Mouse (Mus musculus): ENCODE measurements at regions not wholly inside any gene's neighbourhood (a gene's known extent, or its start where the extent isn't known, plus 50 kb on each side); places are given as distances from the start of the nearest gene placed in this dataset.

GRCm38 (mm10) chr8:79518966-79519365, 119.6 kb upstream of the Smad1 start:
- in situ Hi-C loops (cut with MboI) = no loop called here

DNA sequence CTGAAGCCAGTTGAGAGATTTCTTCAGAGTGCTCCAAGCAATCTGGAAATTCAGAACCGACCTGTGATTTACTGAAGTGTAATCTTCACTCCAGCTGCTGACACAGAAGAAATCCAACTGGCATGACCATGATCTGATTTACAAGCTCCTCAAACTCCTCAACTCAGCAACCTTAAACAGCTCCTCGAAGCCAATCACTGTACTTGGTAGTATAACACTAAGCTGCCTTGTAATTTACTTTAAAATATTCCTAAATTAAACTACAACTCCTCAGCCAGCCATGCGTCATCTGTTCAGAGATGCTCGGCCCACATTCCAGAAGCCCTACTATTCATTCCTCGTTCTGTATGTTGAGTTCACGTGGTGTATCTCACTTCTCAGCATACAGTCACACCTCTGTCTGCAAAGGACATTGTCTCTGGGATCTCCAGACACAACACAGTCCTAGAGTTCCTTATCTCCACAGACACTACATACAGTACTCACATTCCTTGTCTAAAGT, 116.0 kb upstream of the Smad1 start:
- in situ Hi-C loops (cut with MboI) = no loop called here

GRCm38 (mm10) chr8:79514655-79515278, 115.4 kb upstream of the Smad1 start:
- in situ Hi-C loops (cut with MboI) = no loop called here

GRCm38 (mm10) chr8:79508597-79508996, 109.3 kb upstream of the Smad1 start:
- in situ Hi-C loops (cut with MboI) = no loop called here

DNA sequence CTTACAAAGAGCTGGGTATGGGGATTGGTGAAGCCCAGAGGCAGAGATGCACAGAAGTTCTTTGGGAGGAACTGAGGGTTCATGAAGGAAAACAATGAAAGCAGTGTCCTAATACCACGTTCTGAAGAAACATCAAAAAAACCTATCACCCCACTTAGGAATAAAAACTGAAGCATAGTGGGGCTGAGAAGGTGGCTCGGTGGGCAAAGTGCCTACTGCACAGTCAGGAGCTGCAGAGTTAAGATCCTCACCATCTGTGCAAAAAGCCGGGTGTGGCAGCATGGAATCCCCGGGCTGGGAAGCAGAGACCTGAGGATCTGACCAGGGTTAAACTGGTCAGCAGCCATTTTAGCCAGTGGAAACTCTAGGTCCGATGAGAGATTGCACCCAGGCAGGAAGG, 106.1 kb upstream of the Smad1 start:
- in situ Hi-C loops (cut with MboI) = no loop called here

DNA sequence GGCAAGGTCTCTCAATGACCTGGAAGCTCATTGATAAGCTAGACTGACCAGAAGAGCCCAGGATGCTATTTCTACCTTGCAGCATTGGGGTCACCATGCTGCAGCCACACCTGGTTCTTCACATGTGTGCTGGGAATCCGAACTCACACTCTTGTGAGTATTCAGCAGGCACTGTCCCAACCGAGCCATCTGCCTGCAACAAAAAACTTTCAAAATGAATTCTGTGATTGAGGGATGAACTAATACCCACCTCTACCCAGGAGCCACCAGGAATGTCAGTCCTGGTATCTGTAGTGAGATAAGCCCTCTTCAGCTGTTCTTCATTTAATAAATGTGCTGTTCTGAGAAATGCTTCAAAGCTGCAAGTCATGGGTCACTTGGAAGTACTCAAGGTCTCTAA, 104.6 kb upstream of the Smad1 start:
- in situ Hi-C loops (cut with MboI) = no loop called here

- in situ Hi-C loops (cut with MboI) = no loop called here
Observed at GRCm38 (mm10) chr8:79502062-79502461, 102.7 kb upstream of the Smad1 start.

GRCm38 (mm10) chr8:79501238-79501637, 101.9 kb upstream of the Smad1 start:
- in situ Hi-C loops (cut with MboI) = no loop called here

DNA sequence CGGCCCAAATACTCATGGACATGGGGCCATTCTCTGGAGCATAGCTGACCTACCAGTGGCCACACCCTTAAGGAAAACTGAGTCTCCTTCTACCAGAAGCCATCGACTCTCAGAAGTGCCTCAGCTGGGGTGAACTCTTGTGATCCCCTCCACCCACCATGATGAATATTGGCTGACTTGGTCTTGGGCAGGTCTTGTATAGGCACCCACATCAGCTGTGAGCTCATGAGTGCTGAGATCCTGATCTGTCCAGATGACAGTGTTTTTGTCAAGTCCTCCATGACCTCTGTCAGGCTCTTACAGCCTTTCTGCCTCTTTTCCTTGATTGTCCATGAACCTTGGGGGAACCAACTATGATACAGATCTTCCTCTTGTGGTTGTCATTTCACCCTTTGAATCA, 99.9 kb upstream of the Smad1 start:
- in situ Hi-C loops (cut with MboI) = no loop called here

DNA sequence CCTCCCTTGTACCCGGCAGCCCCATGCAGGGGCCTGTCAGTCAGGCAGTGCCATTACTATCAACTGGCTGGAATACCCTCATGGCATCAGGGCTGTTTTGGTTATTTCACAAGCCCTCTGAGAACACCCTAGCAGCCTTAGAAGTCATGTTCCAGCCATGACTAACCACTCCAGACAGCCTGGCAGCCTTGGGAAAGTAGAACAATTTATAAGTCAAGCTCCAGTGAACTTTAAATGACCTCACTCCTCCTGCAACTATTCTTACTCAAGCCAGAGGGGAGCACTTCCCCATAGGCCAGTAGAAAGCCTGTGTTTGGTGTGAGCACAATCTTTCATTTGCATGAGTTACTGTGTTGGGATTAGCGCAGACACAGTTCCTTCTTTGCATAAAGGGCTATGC, 99.3 kb upstream of the Smad1 start:
- in situ Hi-C loops (cut with MboI) = no loop called here

GRCm38 (mm10) chr8:79491156-79491698, 91.9 kb upstream of the Smad1 start:
- in situ Hi-C loops (cut with MboI) = no loop called here

GRCm38 (mm10) chr8:79490739-79491138, 91.4 kb upstream of the Smad1 start:
- in situ Hi-C loops (cut with MboI) = no loop called here

GRCm38 (mm10) chr8:79488861-79489260, 89.5 kb upstream of the Smad1 start:
- in situ Hi-C loops (cut with MboI) = no loop called here

- in situ Hi-C loops (cut with MboI) = no loop called here
Observed at GRCm38 (mm10) chr8:79487597-79487996, 88.3 kb upstream of the Smad1 start.

DNA sequence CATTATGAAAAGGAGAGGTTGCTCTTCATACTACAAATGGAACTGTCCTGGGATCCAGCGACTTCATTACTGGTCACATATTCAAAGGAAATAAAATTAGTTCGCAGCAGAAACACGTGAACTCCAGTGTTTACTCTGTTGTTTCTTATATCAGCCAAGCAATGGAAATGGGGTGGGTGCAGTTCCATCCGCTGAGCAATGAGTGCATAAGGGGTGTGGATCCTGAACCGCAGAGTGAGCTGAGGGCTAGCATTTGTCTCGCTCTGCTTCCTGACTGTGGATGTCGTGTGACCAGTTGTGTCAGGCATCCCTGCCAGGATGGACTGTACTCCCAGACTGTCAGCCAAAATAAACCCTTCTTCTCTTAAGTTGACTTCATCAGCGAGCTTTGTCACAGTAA, 80.0 kb upstream of the Smad1 start:
- in situ Hi-C loops (cut with MboI) = no loop called here

DNA sequence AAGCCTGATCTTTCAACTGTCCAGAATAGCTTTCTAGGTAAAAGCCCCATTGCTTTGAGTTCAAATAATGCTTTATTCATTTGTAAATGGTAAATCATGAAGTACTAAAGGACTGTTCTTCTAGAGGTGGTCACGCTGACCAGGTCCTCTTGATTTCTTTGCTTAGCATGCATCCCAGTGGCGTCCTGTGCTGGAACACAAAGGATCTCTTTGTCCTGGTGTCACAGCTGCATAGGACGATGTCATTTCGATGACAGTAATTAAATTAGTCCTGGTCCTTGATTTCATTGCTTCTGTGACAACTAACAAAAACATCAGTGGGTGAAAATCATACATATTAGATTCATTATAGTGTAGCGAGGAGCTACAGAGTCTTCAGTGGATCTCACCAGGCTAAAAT, 76.7 kb upstream of the Smad1 start:
- in situ Hi-C loops (cut with MboI) = no loop called here

DNA sequence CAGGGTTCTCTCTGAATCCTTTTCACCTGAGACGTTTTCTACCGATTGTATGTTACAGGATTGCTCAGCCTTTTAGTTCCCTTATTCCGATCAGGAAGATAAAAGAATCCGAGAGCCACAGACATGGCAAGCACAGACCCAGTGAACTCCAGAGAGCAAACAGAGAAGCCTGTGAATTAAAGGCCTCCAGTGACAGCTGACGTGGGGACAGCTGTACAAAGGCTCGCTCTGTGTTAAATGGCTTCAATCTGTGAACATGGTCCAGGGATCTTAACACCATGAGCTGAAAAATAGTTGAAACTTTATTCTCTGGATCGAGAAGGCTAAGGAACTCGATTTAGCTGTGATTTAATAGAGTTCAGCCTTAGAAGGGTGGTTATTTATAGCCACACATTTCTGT, 75.4 kb upstream of the Smad1 start:
- in situ Hi-C loops (cut with MboI) = no loop called here

- in situ Hi-C loops (cut with MboI) = no loop called here
Observed at GRCm38 (mm10) chr8:79452101-79452500, 52.8 kb upstream of the Smad1 start.

- in situ Hi-C loops (cut with MboI) = no loop called here
Observed at GRCm38 (mm10) chr8:79449453-79449852, 50.1 kb upstream of the Smad1 start.

All from mature B cell (primary cell).